Mouse (Mus musculus): ENCODE measurements around the gene Tead1.

DNA sequence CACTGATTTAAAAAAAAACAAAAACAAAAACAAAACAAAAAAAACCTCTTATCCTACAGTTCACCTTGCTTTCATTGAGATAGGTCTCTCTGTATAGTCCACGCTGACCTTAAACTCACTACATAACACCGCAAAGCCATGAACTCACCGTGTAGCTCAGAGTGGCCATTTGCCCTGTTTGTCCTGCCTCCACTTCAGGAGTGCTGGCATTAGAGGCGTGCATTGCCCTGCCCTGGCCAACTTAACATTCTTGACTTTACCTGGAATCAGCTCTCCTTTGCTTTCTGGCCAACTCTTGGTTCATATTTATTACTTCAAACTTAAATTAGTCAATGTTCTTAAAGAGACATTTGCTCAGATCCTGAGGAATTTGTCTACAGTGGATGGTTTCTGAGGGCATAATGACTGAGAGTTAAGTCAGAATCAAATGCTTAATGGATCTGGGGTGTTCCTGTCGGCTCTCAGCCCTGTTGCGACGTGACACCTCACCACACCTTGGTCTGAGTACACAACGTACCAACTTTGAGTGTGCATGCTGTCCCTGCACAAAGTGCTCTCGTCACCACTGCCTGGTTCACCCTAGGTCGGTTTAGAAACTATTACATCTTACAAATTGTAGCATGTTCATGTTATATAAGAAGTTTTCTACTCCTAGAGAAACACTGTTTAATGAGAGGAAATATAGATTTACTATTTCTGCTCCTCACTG is 44.5 kb upstream of the Tead1 start:
- no peak for TF ChIP-seq CTCF (IDR thresholded peaks at IDR 0.05; ENCODE audit: control insufficient read depth, insufficient read depth, insufficient replicate concordance, low read depth, low read length)
- TF ChIP-seq POLR2A (IDR thresholded peaks at IDR 0.05; ENCODE audit: control insufficient read depth, low read depth, low read length), result no peak

Data from testis, adult 2 months (tissue).